Mouse (Mus musculus) adrenal gland, postnatal 14 days (tissue): ENCODE results near the gene Drd1. TPM values are rescaled to one million over a fixed set of nuclear protein-coding genes. Genes with fewer than 3 reads are reported as not detected.
A peak's percentile ranks its signal among the peaks of the same experiment; 100 is the strongest.

Experiments used
- DNase-seq: peaks from one replicate; pipeline ENCODE4 v3.0.0; 2021; ENCODE audit warnings: mixed read lengths
- total RNA-seq: library from RNA; stranded (reverse); gene quantifications from 2 replicates; pipeline ENCODE4 v1.2.3, GENCODE M21; 2021

The Drd1 gene
- total RNA-seq, 1 experiment from 2014 or later, result 0.30 TPM

DNA sequence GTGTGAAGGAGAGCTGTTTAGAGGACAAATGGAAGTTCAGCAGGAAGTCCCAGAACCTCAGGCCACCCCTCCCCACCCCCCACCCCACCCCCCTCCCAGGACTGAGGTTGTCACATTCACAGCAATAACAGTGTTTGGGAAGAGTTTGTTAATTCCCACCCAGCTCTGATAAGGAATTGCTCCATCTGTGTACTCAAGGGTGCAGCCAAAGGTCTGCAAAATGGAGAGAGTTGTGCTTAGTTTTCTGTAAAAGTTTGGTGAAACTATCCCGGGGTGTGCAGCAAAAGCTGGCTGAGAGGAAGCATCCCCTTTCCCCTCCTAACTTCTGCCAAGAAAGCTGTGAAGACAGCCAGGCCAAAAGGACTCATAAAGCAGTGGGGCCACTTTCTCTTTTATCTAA is 17.6 kb upstream of the Drd1 start:
- peak; percentile 33 for DNase-seq

GRCm38 (mm10) chr13:54072526-54073057 is 17.1 kb upstream of the Drd1 start:
- DNase-seq, result no peak

DNA sequence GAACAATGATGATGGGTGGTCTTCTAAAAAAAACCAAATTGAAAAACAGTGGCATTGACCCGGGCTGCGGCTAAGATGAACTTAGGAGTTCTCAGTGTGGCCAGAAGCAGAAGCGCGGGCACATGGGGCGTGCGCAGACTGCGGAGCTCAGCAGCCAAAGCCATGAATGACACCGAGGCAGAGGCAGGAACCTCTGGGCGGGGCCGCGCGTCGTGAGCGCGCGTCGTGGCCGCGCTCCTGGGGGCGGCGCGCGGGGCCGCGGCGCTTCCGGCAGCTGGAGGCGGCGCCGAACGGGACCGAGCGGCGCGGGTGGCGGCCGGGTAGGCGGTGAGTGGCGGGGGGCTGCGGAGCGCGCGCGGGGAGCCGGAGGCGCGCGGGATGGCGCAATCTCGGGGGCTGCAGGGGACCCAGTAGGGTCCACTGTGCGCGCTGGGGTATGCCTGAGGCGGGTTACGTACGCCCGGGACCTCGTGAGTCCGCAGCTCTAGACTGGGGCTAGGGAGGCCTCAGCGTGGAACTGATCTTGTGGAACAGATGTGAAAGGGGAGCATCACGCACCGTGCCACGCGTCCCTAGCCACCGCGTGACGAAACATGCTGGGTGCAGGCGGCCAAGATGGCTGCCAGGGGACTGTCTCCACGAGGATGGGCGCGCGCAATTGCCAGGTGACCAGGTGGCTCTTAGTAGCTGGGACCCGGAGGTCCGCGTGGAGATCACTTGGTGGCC is 16.3 kb upstream of the Drd1 start, which contains the start of gene Sfxn1:
Sfxn1 (plus strand) TSS at position 264 of the 726 bp plus-strand sequence.
- peak; percentile 81 for DNase-seq

DNA sequence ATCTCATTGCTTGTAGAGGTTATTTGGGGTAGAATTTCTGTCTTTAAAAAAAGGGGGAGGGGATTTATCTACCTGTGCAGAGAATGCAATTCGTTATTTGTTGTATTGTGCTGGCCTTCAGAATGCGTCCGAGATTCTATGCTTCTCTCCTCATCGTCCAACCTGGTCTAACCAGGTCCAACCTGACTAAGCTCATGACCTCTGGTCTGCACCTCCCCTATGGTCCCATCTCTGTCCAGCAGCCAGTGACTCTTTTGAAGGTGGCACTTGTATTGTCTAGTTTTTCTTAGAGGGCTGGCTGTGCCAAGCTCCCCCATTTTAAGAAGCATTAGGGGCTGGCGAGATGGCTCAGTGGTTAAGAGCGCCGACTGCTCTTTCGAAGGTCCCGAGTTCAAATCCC is 15.5 kb upstream of the Drd1 start:
- DNase-seq, result no peak

- DNase-seq, result no peak
These were observed 12.2 kb upstream of the Drd1 start for GRCm38 (mm10) chr13:54067617-54068166.

- no peak for DNase-seq
These were observed 10.7 kb upstream of the Drd1 start for GRCm38 (mm10) chr13:54066081-54066746.

DNA sequence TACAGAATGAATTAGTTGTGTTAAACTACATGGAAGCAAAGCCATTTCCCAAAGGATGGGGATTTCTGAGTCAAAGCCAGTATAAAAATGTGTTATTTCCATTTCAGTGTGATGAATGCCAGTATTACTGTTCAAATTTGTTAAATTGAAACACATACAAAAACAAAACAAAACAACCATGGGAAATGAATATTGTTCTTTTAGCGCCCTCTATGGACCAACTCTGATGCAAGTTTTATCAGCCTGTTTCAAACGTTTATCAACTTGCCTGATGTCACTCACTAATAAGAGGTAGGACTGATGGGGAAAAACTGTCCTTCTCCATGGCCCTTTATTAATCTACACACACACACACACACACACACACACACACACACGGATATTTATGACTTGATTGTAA is 7.8 kb upstream of the Drd1 start:
- no peak for DNase-seq

DNA sequence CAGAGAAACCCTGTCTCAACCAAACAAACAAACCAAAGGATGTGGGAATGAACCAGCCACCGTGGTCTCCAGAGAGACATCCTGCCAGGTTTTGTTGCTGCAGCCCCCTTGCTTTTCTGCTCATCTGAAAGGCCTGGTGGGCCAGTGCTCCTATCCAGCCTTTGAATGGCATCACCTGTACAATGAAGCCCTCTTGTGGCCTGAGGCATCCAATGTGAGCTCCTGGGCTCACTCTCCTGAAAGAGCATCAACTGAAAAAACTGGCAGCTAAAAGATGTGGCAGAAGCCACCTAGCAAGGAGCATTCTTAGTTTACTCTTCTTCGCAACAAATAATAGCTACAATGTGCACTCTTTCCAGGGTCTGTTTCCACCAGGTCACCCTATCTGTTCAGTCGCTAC is 6.6 kb upstream of the Drd1 start:
- no peak for DNase-seq

DNA sequence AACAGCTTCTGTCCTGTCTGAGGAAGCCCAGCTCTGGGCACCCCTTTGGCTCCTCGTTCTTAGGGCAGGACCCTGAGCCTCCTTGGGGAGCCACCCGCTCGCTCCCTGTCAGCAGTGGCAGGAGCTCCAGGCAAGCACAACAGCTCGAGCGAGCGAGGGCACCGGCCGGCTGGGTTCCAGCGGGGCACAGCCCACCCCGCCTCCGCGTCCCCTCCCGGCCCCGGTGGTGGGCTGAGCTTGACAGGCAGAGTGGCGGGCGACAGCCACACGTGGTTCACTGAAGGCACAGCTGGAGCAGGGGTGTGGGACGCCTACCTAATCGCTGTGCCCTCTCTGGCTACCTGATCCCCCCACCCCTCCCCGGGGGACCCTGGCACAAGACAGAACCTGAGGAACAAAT is 543 bp downstream of the Drd1 start:
- no peak for DNase-seq

DNA sequence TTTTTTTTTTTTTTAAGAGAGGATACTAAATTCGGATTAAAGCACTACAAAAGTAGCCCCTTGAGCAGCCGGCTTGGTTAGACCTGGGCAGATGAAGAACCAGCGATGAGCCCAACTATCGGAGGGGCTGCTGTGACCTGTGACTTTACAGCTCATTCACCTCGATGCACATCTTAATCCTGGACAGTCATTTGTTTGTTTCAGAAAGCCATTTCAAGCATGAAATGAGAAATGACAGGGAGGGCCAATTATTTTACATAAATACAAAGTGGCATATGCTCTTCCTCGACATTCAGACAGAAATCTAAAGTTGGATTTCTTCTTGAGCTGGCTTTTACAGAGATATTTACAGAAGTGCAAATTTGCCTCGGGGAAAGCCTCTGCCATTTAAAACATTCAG is 3.9 kb downstream of the Drd1 start:
- no peak for DNase-seq

- no peak for DNase-seq
These were observed 6.7 kb downstream of the Drd1 start for GRCm38 (mm10) chr13:54048679-54049352.

- no peak for DNase-seq
These were observed 15.2 kb downstream of the Drd1 start for GRCm38 (mm10) chr13:54040256-54040655.

- DNase-seq, result no peak
These were observed 17.6 kb downstream of the Drd1 start for GRCm38 (mm10) chr13:54037936-54038335.

DNA sequence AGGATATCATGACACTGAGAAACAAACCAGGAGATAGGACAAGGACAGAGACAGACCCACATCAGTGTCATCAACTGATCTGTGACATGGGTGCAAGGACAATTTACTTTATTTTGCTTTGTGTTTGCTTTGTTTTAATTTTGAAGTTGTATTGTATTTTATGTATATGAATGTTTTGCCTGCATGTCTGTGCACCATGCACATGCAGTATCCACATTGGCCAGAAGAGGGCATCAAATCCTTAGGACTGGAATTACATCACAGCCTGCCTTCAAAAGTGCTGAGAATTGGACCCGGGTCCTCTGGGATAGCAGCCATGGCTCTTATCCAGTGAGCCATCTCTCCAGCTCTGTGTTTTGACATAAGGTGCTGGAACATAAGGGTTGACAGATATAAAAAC is 20.0 kb downstream of the Drd1 start:
- peak; percentile 11 for DNase-seq

DNA sequence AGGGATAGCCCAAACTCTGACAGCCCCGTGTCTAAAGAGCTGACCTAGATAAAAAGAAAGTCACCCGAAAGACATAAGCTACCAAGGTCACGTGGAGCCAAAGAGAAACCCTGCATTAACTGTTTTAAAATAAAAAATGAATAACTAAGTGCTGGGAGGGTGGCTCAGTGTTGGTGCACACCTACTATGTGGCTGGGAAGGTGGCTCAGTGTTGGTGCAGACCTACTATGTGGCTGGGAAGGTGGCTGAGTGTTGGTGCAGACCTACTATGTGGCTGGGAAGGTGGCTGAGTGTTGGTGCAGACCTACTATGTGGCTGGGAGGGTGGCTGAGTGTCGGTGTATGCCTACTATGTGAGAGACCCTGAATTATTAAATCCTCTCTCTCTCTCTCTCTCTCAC is 21.9 kb downstream of the Drd1 start:
- no peak for DNase-seq

DNA sequence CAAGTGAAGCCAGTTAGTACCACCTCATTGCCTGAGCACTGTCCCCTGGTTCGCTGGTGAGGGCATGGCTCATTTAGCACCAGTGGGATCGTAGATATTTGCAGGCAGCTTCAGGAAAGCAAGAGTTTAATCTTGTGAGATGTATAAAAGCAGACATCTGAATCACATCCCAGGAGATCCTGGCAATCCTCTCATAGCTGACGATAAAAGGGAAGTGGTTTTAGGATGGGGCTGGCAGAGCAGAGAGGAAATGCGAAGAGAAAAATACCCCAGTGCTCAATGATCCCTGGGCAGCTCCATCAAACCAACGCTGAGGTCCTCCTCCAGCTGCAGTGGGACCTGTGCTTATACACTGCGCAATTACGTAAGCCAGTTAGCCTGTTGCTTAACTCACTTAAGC is 28.4 kb downstream of the Drd1 start:
- no peak for DNase-seq

GRCm38 (mm10) chr13:54023311-54023710 is 32.2 kb downstream of the Drd1 start:
- no peak for DNase-seq

DNA sequence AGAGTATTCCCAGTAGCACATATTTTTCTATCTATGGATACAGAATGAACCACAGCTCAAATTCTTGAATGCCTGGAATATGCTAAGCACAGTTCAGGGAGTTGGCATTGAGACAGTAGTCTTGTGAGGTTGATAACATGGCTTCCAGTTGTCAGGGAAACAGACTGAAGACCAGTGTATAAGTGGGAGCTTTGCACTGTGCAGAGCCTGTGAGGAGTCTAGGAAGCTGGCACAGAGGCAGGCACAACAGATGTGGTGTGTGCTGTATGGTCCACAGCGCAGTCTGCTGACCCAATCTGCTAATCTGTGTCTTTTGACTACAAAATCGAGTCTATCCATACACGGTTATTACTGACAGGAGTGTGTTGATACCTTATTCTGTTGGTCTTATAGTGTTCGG is 46.8 kb downstream of the Drd1 start:
- no peak for DNase-seq
